Mouse (Mus musculus): ENCODE results near the gene Hspa1b. TPM values are rescaled to one million over a fixed set of nuclear protein-coding genes. Genes with fewer than 3 reads are reported as not detected.

The Hspa1b gene
- polyA plus RNA-seq (2015; fragmentation: Nextera tagmentation; extraction: Ambion mirVana), result 0.13 and 0.32 TPM in 2 replicates

GRCm38 (mm10) chr17:34959130-34959778 lies at the start of gene Hspa1b:
TSS of gene Hspa1b (minus strand) at chr17:34959238.

GRCm38 (mm10) chr17:35000717-35001451 lies 41.8 kb upstream of the Hspa1b start, which contains the start of gene Vars:
TSS of gene Vars (plus strand) at chr17:35000987.

GRCm38 (mm10) chr17:34981690-34982180 lies 22.7 kb upstream of the Hspa1b start, which contains the start of gene Lsm2:
TSS of gene Lsm2 (plus strand) at chr17:34981862.

GRCm38 (mm10) chr17:34972069-34972749 lies 13.2 kb upstream of the Hspa1b start, which contains the start of the genes Hspa1a and Hspa1l:
TSS of gene Hspa1a (minus strand) at chr17:34972156.
TSS of gene Hspa1l (plus strand) at chr17:34972703.

GRCm38 (mm10) chr17:34969822-34970221 lies 10.8 kb upstream of the Hspa1b start, which contains the start of gene Gm20481:
TSS of gene Gm20481 (plus strand) at chr17:34969912.

GRCm38 (mm10) chr17:34931061-34931734 lies 27.8 kb downstream of the Hspa1b start, which contains the start of gene Neu1:
TSS of gene Neu1 (plus strand) at chr17:34931253.

GRCm38 (mm10) chr17:34913930-34914665 lies 44.9 kb downstream of the Hspa1b start, which contains the start of gene Slc44a4:
TSS of gene Slc44a4 (plus strand) at chr17:34914466.

Other genes with a start within 250 kb of the Hspa1b start
- gene C4b, start 215.4 kb downstream of the Hspa1b start, polyA plus RNA-seq (2015; fragmentation: Nextera tagmentation; extraction: Ambion mirVana), result 2.7 and 2.8 TPM in 2 replicates
- gene Cyp21a1, start 154.7 kb downstream of the Hspa1b start, polyA plus RNA-seq (2015; fragmentation: Nextera tagmentation; extraction: Ambion mirVana), result not detected in 2 replicates
- gene Stk19, start 122.3 kb downstream of the Hspa1b start, polyA plus RNA-seq (2015; fragmentation: Nextera tagmentation; extraction: Ambion mirVana), result 33.1 and 34.3 TPM in 2 replicates
- 32.9 and 33.7 TPM in 2 replicates for gene Dxo, start 122.2 kb downstream of the Hspa1b start, polyA plus RNA-seq (2015; fragmentation: Nextera tagmentation; extraction: Ambion mirVana)
- gene Skiv2l, start 109.0 kb downstream of the Hspa1b start, polyA plus RNA-seq (2015; fragmentation: Nextera tagmentation; extraction: Ambion mirVana), result 22.8 and 27.9 TPM in 2 replicates
- 49.8 and 51.5 TPM in 2 replicates for gene Nelfe, start 108.8 kb downstream of the Hspa1b start, polyA plus RNA-seq (2015; fragmentation: Nextera tagmentation; extraction: Ambion mirVana)
- 5.7 and 8.3 TPM in 2 replicates for gene Cfb, start 96.7 kb downstream of the Hspa1b start, polyA plus RNA-seq (2015; fragmentation: Nextera tagmentation; extraction: Ambion mirVana)
- gene Zbtb12, start 79.8 kb downstream of the Hspa1b start, polyA plus RNA-seq (2015; fragmentation: Nextera tagmentation; extraction: Ambion mirVana), result 0.99 and 1.2 TPM in 2 replicates
- not detected in 2 replicates for gene Gm20547, start 77.2 kb downstream of the Hspa1b start, polyA plus RNA-seq (2015; fragmentation: Nextera tagmentation; extraction: Ambion mirVana)
- gene C2, start 61.0 kb downstream of the Hspa1b start, polyA plus RNA-seq (2015; fragmentation: Nextera tagmentation; extraction: Ambion mirVana), result 7.5 and 11.8 TPM in 2 replicates
- gene Ehmt2, start 60.8 kb downstream of the Hspa1b start, polyA plus RNA-seq (2015; fragmentation: Nextera tagmentation; extraction: Ambion mirVana), result 26.6 and 32.9 TPM in 2 replicates
- 0.08 and 0.25 TPM in 2 replicates for gene Slc44a4, start 44.8 kb downstream of the Hspa1b start, polyA plus RNA-seq (2015; fragmentation: Nextera tagmentation; extraction: Ambion mirVana)
- gene Neu1, start 28.0 kb downstream of the Hspa1b start, polyA plus RNA-seq (2015; fragmentation: Nextera tagmentation; extraction: Ambion mirVana), result 15.6 and 21.0 TPM in 2 replicates
- not detected in 2 replicates for gene Gm20481, start 10.7 kb upstream of the Hspa1b start, polyA plus RNA-seq (2015; fragmentation: Nextera tagmentation; extraction: Ambion mirVana)
- gene Hspa1a, start 12.9 kb upstream of the Hspa1b start, polyA plus RNA-seq (2015; fragmentation: Nextera tagmentation; extraction: Ambion mirVana), result 1.7 and 1.8 TPM in 2 replicates
- gene Hspa1l, start 13.5 kb upstream of the Hspa1b start, polyA plus RNA-seq (2015; fragmentation: Nextera tagmentation; extraction: Ambion mirVana), result 0.23 and 0.30 TPM in 2 replicates
- gene Lsm2, start 22.6 kb upstream of the Hspa1b start, polyA plus RNA-seq (2015; fragmentation: Nextera tagmentation; extraction: Ambion mirVana), result 138 and 160 TPM in 2 replicates
- 104 and 108 TPM in 2 replicates for gene Vars, start 41.7 kb upstream of the Hspa1b start, polyA plus RNA-seq (2015; fragmentation: Nextera tagmentation; extraction: Ambion mirVana)
- 0.40 and 0.49 TPM in 2 replicates for gene Vwa7, start 57.3 kb upstream of the Hspa1b start, polyA plus RNA-seq (2015; fragmentation: Nextera tagmentation; extraction: Ambion mirVana)
- gene Sapcd1, start 68.8 kb upstream of the Hspa1b start, polyA plus RNA-seq (2015; fragmentation: Nextera tagmentation; extraction: Ambion mirVana), result 19.7 and 23.0 TPM in 2 replicates
- 6.9 and 8.1 TPM in 2 replicates for gene Msh5, start 87.5 kb upstream of the Hspa1b start, polyA plus RNA-seq (2015; fragmentation: Nextera tagmentation; extraction: Ambion mirVana)
- 245 and 258 TPM in 2 replicates for gene Clic1, start 90.7 kb upstream of the Hspa1b start, polyA plus RNA-seq (2015; fragmentation: Nextera tagmentation; extraction: Ambion mirVana)
- 52.0 and 69.5 TPM in 2 replicates for gene Ddah2, start 99.8 kb upstream of the Hspa1b start, polyA plus RNA-seq (2015; fragmentation: Nextera tagmentation; extraction: Ambion mirVana)
- 0.17 TPM in 1 of 2 replicates, not detected in the other for gene Ly6g6c, start 106.2 kb upstream of the Hspa1b start, polyA plus RNA-seq (2015; fragmentation: Nextera tagmentation; extraction: Ambion mirVana)
- gene Mpig6b, start 106.9 kb upstream of the Hspa1b start, polyA plus RNA-seq (2015; fragmentation: Nextera tagmentation; extraction: Ambion mirVana), result 2.5 and 3.1 TPM in 2 replicates
- 0.23 and 0.47 TPM in 2 replicates for gene Ly6g6e, start 117.7 kb upstream of the Hspa1b start, polyA plus RNA-seq (2015; fragmentation: Nextera tagmentation; extraction: Ambion mirVana)
- 1.2 and 2.1 TPM in 2 replicates for gene Ly6g6d, start 118.8 kb upstream of the Hspa1b start, polyA plus RNA-seq (2015; fragmentation: Nextera tagmentation; extraction: Ambion mirVana)
- gene Ly6g6f, start 126.4 kb upstream of the Hspa1b start, polyA plus RNA-seq (2015; fragmentation: Nextera tagmentation; extraction: Ambion mirVana), result 1.4 and 2.2 TPM in 2 replicates
- 101 and 108 TPM in 2 replicates for gene Abhd16a, start 130.0 kb upstream of the Hspa1b start, polyA plus RNA-seq (2015; fragmentation: Nextera tagmentation; extraction: Ambion mirVana)
- not detected in 2 replicates for gene Ly6g5c, start 149.0 kb upstream of the Hspa1b start, polyA plus RNA-seq (2015; fragmentation: Nextera tagmentation; extraction: Ambion mirVana)
- gene Ly6g5b, start 156.2 kb upstream of the Hspa1b start, polyA plus RNA-seq (2015; fragmentation: Nextera tagmentation; extraction: Ambion mirVana), result 0.81 and 1.3 TPM in 2 replicates
- 19.0 and 20.3 TPM in 2 replicates for gene Gpank1, start 162.2 kb upstream of the Hspa1b start, polyA plus RNA-seq (2015; fragmentation: Nextera tagmentation; extraction: Ambion mirVana)
- gene Csnk2b, start 162.8 kb upstream of the Hspa1b start, polyA plus RNA-seq (2015; fragmentation: Nextera tagmentation; extraction: Ambion mirVana), result 191 and 199 TPM in 2 replicates
- 6.7 and 8.1 TPM in 2 replicates for gene D17H6S53E, start 167.1 kb upstream of the Hspa1b start, polyA plus RNA-seq (2015; fragmentation: Nextera tagmentation; extraction: Ambion mirVana)
- gene Apom, start 172.8 kb upstream of the Hspa1b start, polyA plus RNA-seq (2015; fragmentation: Nextera tagmentation; extraction: Ambion mirVana), result 0.17 and 0.64 TPM in 2 replicates
- gene Bag6, start 175.9 kb upstream of the Hspa1b start, polyA plus RNA-seq (2015; fragmentation: Nextera tagmentation; extraction: Ambion mirVana), result 31.2 and 32.4 TPM in 2 replicates
- gene Prrc2a, start 205.7 kb upstream of the Hspa1b start, polyA plus RNA-seq (2015; fragmentation: Nextera tagmentation; extraction: Ambion mirVana), result 85.1 and 90.0 TPM in 2 replicates
- 36.5 and 52.2 TPM in 2 replicates for gene Aif1, start 216.8 kb upstream of the Hspa1b start, polyA plus RNA-seq (2015; fragmentation: Nextera tagmentation; extraction: Ambion mirVana)
- 93.5 and 134 TPM in 2 replicates for gene Lst1, start 229.2 kb upstream of the Hspa1b start, polyA plus RNA-seq (2015; fragmentation: Nextera tagmentation; extraction: Ambion mirVana)
- 24.4 and 36.4 TPM in 2 replicates for gene Ltb, start 235.2 kb upstream of the Hspa1b start, polyA plus RNA-seq (2015; fragmentation: Nextera tagmentation; extraction: Ambion mirVana)
- 1.7 and 2.2 TPM in 2 replicates for gene Tnf, start 242.8 kb upstream of the Hspa1b start, polyA plus RNA-seq (2015; fragmentation: Nextera tagmentation; extraction: Ambion mirVana)
- 0.17 and 0.79 TPM in 2 replicates for gene Lta, start 246.1 kb upstream of the Hspa1b start, polyA plus RNA-seq (2015; fragmentation: Nextera tagmentation; extraction: Ambion mirVana)